Mouse (Mus musculus) neural tube, embryonic 14.5 days (tissue): ENCODE measurements around the gene Top3a. TPM values are rescaled to one million over a fixed set of nuclear protein-coding genes. Genes with fewer than 3 reads are reported as not detected.
A peak's percentile ranks its signal among the peaks of the same experiment; 100 is the strongest.

ENCODE experiments used
- ATAC-seq: fragments of 200-750 bp; cut with Nextera tagmentation; 2 replicates; pipeline ENCODE4 v1.8.0; 2017; ENCODE audit warnings: low read depth, mild to moderate bottlenecking, moderate TSS enrichment, moderate library complexity
- H3K27ac ChIP-seq: fragments of 300-500 bp; sonication (generic); 2 replicates; pipeline ENCODE4 v1.5.1; 2014; ENCODE audit warnings: low read depth, mild to moderate bottlenecking, control low read depth, low read length, moderate library complexity, mixed read lengths
- H3K27me3 ChIP-seq: fragments of 300-500 bp; sonication (generic); 2 replicates; pipeline ENCODE4 v1.6.1; 2014; ENCODE audit warnings: low read length; ENCODE audit not compliant: control insufficient read depth, insufficient read depth
- H3K36me3 ChIP-seq: fragments of 300-500 bp; sonication (generic); 2 replicates; pipeline ENCODE4 v1.6.1; 2014; ENCODE audit warnings: low read length, mixed read lengths; ENCODE audit not compliant: control insufficient read depth, insufficient read depth
- H3K4me1 ChIP-seq: fragments of 300-500 bp; sonication (generic); 2 replicates; pipeline ENCODE4 v1.6.1; 2014; ENCODE audit warnings: low read length; ENCODE audit not compliant: control insufficient read depth, insufficient read depth
- H3K4me2 ChIP-seq: fragments of 300-500 bp; sonication (generic); 2 replicates; pipeline ENCODE4 v1.6.1; 2014; ENCODE audit warnings: mild to moderate bottlenecking, low read depth, low read length, control low read depth
- H3K4me3 ChIP-seq: fragments of 300-500 bp; sonication (generic); 2 replicates; pipeline ENCODE4 v1.5.1; 2014; ENCODE audit warnings: low read depth, low read length, control low read depth, mixed read lengths
- H3K9ac ChIP-seq: fragments of 300-500 bp; sonication (generic); replicated peaks from 2 replicates; pipeline ENCODE4 v1.6.1; 2014; ENCODE audit warnings: low read depth, mild to moderate bottlenecking, control low read depth, low read length, mixed read lengths
- H3K9me3 ChIP-seq: fragments of 300-500 bp; sonication (generic); 2 replicates; pipeline ENCODE4 v1.6.1; 2016; ENCODE audit warnings: low read length; ENCODE audit not compliant: control insufficient read depth
- WGBS: fragments of 180-500 bp; shearing (Covaris S2); extraction: QIAGEN DNeasy Blood & Tissue Kit; methylation state at CpG from one replicate; pipeline ENCODE4 v1.1.7; 2014; 5-methylcytosine and 5-hydroxymethylcytosine counted together
- polyA plus RNA-seq: library from polyadenylated mRNA; unstranded; fragments of >200 nt; fragmentation: Nextera tagmentation; extraction: Ambion mirVana; gene quantifications from 2 replicates; pipeline ENCODE4 v1.2.1, GENCODE M21; 2014

The Top3a gene
- polyA plus RNA-seq, 1 experiment from 2014 or later, result 6.5 TPM

DNA sequence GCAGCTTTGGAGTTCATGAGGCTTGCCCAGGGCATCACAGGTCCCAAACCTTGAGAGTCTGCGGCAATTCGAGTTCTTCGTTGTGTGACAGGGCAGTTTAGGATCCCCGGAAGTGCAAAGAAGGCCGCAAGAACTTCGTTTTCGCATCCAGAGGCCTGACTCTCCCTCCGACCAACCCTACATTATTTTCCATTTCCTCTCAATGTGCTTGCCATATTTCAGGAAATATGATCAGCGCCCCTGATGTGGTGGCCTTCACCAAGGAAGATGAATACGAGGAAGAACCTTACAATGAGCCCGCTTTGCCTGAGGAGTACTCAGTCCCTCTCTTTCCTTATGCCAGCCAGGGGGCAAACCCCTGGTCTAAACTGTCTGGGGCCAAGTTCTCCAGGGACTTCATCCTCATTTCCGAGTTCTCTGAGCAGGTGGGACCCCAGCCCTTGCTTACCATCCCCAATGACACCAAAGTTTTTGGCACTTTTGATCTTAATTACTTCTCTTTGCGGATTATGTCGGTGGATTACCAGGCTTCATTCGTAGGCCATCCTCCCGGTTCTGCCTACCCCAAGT lies 721 bp upstream of the Top3a start:
- no peak for ATAC-seq
- Histone ChIP-seq H3K4me2 (peak overlapping the region; percentile 91), H3K9ac (peak overlapping the region; percentile 73), H3K27me3 (no peaks in the 10 kb centered on the region), H3K27ac (peak overlapping the region; percentile 64), H3K9me3 (no peaks in the 10 kb centered on the region), H3K36me3 (0 out of 2 replicates have a peak, but pooled peaks cover 5% of the 10 kb centered on the region), H3K4me3 (peak overlapping the region; percentile 88), H3K4me1 (peaks cover 60% of the 10 kb centered on the region)
- WGBS, result 26% methylated on average over 16 of the region's 16 CpGs

DNA sequence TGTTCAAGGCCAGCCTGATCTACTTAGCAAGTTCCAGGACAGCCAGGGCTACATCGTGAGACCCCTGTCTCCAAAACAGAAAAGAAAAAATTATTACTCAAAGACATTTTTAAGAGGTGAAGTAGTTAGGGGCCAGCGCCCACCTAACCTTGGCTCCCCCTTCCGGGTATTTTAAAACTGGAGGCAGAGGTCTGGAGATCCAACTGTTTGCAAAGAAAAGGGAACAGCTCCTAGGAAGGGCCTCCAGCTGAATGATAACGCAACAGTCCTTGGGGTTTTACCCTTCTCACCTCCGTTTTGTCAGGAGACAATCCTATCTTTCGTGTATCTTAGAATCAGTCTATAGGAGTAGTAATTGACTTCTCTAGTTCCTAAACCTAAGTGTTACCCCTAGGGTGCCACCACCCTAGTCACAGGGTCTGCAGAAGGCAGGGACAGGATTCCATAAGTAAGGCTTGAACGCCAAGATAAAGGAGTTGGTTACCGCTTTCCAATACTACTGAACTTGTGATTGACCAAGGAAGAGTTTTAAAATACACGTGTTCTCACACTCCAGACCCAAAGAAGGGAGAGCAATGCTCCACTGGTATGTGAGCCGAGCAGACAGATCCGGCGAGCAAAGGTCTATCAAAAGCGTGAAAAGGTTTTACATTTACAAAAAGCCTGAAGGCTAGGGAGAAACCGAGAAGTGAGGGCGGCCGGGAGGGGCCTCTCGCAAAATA lies 897 bp downstream of the Top3a start:
- 7% methylated on average over 17 of the region's 17 CpGs for WGBS
- Histone ChIP-seq H3K9ac (peak overlapping the region; percentile 73), H3K27ac (no peak overlapping the region; the same call in 1 of the 2 replicates), H3K36me3 (0 out of 2 replicates have a peak, but pooled peaks cover 5% of the 10 kb centered on the region), H3K4me1 (peaks cover 47% of the 10 kb centered on the region), H3K4me3 (peak overlapping the region; percentile 88), H3K4me2 (peak overlapping the region; percentile 95), H3K27me3 (no peaks in the 10 kb centered on the region), H3K9me3 (no peaks in the 10 kb centered on the region)
- ATAC-seq, result no peak

DNA sequence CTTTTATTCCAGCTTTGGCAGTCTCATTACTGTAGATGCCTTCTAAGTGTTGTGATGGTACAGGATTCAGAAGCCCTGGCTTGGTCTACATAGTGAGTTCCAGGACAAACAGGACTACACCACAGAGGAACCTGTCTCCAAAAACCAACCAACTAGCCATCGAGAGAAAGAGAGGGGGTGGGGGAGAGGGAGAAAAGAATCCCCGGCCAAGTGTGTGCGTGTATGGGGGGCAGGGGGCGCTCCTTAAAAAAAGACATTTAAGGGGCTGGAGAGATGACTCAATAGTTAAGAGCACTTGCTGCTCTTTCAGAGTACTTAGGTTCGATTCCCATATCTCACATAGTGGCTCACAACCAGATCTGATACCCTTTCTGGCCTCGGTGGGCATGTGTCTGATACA lies 1.6 kb downstream of the Top3a start:
- ATAC-seq, result no peak
- Histone ChIP-seq H3K9ac (peak overlapping the region; percentile 73; the same call in 1 of the 2 replicates), H3K4me3 (no peak overlapping the region), H3K27me3 (no peaks in the 10 kb centered on the region), H3K4me1 (peaks cover 41% of the 10 kb centered on the region), H3K4me2 (peak overlapping the region; percentile 95), H3K27ac (no peak overlapping the region), H3K36me3 (0 out of 2 replicates have a peak, but pooled peaks cover 3% of the 10 kb centered on the region), H3K9me3 (no peaks in the 10 kb centered on the region)
- WGBS, result 71% methylated on average over 6 of the region's 6 CpGs

DNA sequence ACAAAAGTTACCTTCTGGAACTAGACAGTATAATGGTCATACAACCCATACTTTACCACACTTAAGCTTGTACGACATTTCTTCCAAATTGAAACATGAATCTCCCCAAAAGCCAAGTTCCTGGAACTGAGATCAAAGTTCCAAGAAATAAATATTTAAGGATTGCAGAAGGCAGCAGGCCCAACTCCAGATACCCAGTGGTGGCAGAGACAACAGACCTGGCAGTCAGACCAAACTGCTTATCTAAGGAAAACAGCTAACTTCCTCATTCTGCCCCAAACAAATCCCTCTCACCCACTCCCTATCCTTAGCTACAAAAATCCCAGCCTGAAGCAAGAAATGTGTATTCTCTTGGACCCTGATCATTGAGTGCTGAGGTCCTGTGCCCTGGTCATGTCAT lies 2.3 kb downstream of the Top3a start:
- Histone ChIP-seq H3K27ac (no peak overlapping the region), H3K4me1 (peaks cover 33% of the 10 kb centered on the region), H3K4me3 (no peak overlapping the region), H3K27me3 (no peaks in the 10 kb centered on the region), H3K4me2 (no peak overlapping the region; the same call in 1 of the 2 replicates), H3K36me3 (no peaks in the 10 kb centered on the region), H3K9ac (no peak overlapping the region), H3K9me3 (no peaks in the 10 kb centered on the region)
- 93% methylated on average over 1 of the region's 1 CpGs for WGBS
- no peak for ATAC-seq

DNA sequence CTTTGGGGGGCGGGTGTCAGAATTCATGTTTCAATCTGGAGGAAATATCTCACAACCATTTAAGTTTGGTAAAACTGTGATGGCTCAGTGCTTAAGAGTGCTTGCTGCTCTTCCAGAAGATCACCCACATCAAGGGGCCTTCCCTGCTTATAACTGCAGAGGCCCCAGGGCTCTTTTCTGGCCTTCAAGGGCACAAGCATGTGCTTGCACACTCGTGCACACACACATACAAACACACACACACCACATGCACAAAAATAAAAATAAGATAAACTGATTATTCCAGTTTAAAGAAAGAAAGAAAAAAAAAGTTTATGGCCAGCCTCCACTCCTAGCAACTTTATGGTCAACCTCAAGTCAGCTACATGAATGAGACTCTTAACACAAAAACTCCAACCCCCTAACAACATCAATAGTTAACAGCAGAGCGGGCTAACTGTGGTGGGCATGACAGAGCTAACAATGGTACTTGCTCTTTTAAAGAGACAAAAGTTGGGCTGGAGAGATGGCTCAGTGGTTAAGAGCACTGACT lies 2.9 kb downstream of the Top3a start:
- no peaks in the 10 kb centered on the region for H3K9me3 ChIP-seq
- H3K4me2 ChIP-seq, result no peak overlapping the region
- no peak for ATAC-seq
- no peak overlapping the region for H3K27ac ChIP-seq
- H3K4me1 ChIP-seq, result peaks cover 27% of the 10 kb centered on the region
- WGBS, result 85% methylated on average over 3 of the region's 3 CpGs
- H3K9ac ChIP-seq, result no peak overlapping the region
- no peaks in the 10 kb centered on the region for H3K27me3 ChIP-seq
- H3K36me3 ChIP-seq, result no peaks in the 10 kb centered on the region
- no peak overlapping the region for H3K4me3 ChIP-seq

DNA sequence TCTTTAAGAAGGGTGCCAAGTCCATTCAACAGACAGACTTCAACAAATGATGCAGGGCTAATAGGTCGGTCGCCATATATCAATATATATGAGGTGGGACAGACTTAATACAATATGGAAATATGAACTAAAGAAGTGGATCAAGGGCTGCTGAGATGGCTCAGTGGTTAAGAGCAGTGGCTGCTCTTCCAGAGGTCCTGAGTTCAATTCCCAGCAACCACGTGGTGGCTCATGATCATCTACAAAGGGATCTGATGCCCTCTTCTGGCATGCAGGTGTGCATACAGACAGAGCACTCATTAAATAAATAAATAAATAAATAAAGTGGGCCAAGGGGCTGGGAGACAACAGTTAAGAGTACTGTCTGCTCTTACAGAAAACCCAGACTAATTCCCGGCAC lies 5.0 kb downstream of the Top3a start:
- Histone ChIP-seq H3K9me3 (no peaks in the 10 kb centered on the region), H3K4me3 (no peak overlapping the region), H3K27me3 (no peaks in the 10 kb centered on the region), H3K9ac (no peak overlapping the region), H3K27ac (no peak overlapping the region), H3K4me2 (no peak overlapping the region), H3K4me1 (peaks cover 14% of the 10 kb centered on the region; the same call in 1 of the 2 replicates), H3K36me3 (no peaks in the 10 kb centered on the region)
- ATAC-seq, result no peak
- 77% methylated on average over 4 of the region's 4 CpGs for WGBS

DNA sequence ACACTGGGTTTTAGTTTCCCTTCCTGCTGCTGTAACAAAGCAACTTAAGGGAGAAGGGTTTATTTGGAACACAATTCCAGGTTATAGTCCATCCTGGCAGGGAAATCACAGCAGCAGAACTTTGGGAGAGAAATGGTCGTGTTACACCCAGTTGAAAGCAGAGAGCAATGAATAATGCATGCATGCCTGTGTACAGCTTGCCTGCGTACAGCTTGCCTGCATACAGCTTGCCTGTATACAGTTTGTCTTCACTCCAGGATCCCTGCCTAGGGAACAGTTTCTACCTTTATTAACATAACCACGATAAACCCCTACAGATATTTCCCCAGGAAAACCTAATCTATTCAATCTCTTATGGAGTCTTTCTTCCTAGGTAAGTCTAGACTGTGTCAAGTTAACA lies 6.4 kb downstream of the Top3a start:
- Histone ChIP-seq H3K4me2 (no peak overlapping the region), H3K36me3 (no peaks in the 10 kb centered on the region), H3K9me3 (no peaks in the 10 kb centered on the region), H3K27ac (no peak overlapping the region), H3K4me1 (peaks cover 8% of the 10 kb centered on the region; the same call in 1 of the 2 replicates), H3K27me3 (no peaks in the 10 kb centered on the region), H3K9ac (no peak overlapping the region), H3K4me3 (no peak overlapping the region)
- ATAC-seq, result no peak
- WGBS, result 72% methylated on average over 3 of the region's 3 CpGs

DNA sequence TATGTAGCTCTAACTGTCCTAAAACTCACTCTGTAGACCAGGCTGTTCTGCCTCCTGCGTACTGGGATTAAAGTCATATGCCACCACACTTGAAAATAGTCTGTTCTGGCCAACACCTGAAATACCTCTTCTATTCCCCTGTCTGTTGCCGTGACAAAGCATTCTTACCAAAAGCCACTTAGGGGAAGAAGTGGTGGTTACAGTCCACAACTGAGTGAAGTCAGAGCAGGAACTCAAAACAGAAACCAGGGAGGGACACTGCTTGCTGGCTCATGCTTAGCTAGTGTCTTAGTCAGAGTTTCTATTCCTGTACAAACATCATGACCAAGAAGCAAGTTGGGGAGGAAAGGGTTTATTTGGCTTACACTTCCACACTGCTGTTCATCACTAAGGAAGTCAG lies 7.8 kb downstream of the Top3a start:
- no peak overlapping the region for H3K4me2 ChIP-seq
- H3K27me3 ChIP-seq, result no peaks in the 10 kb centered on the region
- H3K9me3 ChIP-seq, result no peaks in the 10 kb centered on the region
- H3K36me3 ChIP-seq, result no peaks in the 10 kb centered on the region
- H3K9ac ChIP-seq, result no peak overlapping the region
- H3K4me1 ChIP-seq, result no peaks in the 10 kb centered on the region
- no peak overlapping the region for H3K27ac ChIP-seq
- no peak overlapping the region for H3K4me3 ChIP-seq
- no peak for ATAC-seq
- WGBS, result 96% methylated on average over 2 of the region's 2 CpGs

DNA sequence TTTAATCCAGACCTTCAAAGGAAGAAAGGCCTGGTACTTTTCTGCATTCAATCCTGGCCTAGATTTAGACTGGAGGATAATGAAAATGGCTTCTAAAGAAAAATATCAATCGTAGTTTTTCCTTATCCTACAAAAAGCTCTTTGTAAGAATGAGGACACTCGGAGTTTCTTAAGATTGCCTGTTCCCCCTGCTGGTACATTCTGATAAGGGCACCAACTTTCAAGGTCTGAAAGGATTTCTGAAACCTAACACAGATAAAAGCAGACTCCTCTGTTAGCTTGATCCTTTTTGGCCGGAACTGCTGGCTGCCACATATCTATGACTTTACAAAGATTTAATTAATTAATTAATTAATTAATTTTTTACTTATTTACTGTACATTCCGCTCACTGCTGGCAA lies 10.2 kb downstream of the Top3a start:
- no peaks in the 10 kb centered on the region for H3K27me3 ChIP-seq
- no peak overlapping the region for H3K27ac ChIP-seq
- H3K4me2 ChIP-seq, result no peak overlapping the region
- WGBS, result 96% methylated on average over 4 of the region's 4 CpGs
- H3K9ac ChIP-seq, result no peak overlapping the region
- no peaks in the 10 kb centered on the region for H3K36me3 ChIP-seq
- no peaks in the 10 kb centered on the region for H3K9me3 ChIP-seq
- no peak overlapping the region for H3K4me3 ChIP-seq
- ATAC-seq, result no peak
- no peaks in the 10 kb centered on the region for H3K4me1 ChIP-seq
